Mouse (Mus musculus) urinary bladder, postnatal 0 days (tissue): ENCODE measurements around the gene Olfr15. TPM values are rescaled to one million over a fixed set of nuclear protein-coding genes. Genes with fewer than 3 reads are reported as not detected.

ENCODE experiments used
- polyA plus RNA-seq: library from polyadenylated mRNA; unstranded; fragments of >200 nt; fragmentation: Nextera tagmentation; extraction: Ambion mirVana; gene quantifications from 2 replicates; pipeline ENCODE4 v1.2.1, GENCODE M21; 2015

Olfr15 gene
- polyA plus RNA-seq = not detected in 2 replicates

DNA sequence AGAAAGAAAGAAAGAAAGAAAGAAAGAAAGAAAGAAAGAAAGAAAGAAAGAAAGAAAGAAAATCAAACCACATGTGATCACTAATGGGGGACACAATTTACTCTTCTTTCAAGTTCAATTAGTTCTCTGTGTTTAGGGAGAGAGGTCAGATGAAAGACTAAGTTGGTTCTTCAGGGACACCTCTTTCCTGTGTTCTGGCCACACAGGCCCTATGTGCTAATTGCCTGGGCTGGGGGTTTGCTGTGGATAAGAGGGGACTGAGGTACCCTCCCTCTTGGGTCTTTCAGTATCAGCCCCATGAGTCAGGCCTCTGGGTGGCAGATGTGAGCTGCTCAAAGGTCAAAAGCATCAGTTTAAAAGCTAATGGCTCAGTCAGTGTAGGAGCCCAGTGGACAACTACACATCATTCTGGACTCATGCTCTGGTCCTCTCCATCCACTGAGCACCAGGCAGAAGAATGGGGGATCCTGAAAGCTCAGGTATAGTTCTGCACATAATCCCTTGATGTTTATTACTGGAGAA, at the start of gene Olfr15:
Gene Olfr15 (plus strand): TSS at position 291 of the 522 bp plus-strand sequence.

DNA sequence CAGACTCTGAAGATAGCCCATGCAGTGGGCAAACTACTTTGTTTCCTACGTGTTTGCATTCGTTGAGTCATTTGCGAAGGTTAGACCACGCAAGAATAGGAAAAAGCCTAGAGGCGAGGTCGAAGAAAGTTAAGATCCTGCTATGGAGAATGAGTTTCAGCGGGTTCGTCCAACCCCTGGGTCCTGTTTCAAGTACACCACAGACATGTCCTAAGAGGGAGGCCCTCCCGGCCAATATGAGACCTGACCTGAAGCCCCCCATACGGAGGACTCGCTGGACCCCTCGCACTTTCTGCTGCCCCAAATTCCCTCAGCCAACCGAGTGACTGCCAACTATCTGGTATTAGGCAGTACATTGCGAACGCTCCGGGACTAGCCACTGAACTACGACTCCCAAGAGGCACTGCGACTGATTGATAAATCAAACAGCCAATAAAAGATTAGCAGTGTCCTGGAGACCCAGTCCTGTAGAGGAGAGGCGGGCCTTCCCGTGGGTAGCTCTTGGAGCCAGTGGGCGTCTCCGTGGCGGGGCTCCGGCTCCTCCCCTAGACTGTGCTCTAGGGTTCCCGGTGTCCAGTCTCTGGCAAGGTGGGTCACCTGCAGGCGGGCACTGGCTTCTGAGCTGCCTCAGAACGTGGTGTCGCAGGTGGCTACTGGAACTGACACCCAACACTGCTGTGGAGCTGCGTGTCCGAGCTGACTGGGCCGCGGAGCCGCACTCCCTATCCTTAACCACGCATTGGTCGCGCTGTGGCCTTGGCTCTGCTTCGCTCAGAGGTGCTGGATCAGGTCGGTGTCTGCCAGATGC, 16.2 kb downstream of the Olfr15 start, which contains the start of gene Zfp174:
Gene Zfp174 (plus strand): TSS at position 558 of the 808 bp plus-strand sequence.

DNA sequence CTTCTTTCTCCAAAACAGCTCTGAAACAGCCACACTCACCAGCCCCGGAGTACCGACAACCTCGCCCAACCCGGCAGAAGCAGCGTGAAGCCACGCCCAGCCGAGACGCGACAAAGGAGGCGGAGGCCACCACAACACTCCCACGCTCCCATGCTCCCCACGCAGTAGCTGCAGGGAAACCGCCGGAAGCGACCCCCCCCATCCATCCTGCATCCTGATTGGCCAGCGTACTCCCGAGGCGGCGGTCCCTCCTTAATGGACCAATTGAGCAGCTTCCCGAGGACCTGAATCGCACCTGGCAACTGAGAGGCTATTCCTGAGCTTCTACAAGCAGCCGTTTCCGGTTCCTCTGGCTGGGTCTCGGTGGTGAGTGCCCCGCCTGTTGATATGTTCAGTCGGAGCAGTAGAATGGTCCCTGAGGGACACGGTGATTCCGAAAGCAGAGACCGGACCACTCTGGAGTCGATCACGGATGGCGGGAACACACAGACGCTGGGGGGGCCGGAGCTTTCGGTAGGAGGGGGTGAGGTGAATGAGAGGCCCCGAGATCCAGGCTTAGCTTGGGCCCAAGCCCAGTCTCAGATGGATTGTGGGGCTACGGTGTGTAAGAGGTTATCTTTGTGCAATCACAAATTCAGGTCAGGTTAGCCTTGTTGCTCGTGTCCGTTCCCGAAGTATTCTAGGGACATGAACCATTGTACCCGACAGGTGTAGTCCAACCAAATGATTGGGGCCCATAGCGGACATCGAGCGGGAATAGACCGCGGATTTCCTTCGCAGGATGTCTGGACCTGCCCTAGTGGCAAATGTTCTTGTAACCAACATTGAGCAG, 41.8 kb downstream of the Olfr15 start, which contains the start of gene Naa60:
Gene Naa60 (plus strand): TSS at position 160 of the 832 bp plus-strand sequence.

DNA sequence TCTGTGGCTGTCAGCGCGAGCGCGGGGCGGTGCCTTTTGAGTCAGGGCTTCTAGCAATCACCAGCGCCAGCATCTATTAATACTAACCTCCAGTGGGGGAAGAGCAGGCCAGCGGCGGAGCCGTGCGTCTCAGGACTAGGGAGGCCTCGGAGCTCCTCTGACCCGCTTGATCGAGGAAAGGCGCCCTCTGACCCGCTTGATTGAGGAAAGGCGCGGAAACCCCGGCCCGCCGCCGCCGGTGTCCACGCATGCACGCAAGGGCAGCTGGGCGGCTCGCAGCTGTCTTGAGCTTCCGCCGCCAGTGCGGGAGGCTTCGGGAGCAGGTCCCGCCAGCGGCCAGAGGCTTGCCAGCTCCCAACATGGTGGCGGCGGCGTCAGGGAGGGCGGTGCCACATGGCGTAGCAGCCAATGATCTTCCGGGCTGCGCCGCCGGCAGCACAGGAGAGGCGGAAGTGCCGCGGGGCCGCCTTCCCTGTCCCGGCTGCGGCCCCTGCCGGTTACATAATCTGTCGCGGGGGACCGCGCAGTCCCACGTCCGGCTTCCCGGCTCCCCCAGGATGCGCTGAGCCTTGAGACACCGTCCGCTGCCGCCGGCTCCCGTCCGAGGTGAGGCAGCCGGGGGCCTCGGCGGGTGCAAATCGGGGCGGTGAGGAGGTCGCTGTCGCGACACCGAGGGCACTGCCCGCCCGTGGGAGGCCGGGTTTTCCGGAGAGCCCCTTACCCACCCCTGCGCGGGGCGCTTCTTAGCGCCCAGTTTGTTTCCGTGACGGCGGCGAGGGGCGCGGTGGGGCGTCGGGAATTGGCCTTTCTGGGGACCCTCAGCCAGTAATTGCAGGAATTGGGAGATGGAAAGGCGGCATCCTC, 53.8 kb downstream of the Olfr15 start, which contains the start of the genes Zfp597 and Gm20695:
Gene Zfp597 (minus strand): TSS at position 361 of the 864 bp plus-strand sequence.
Gene Gm20695 (plus strand): TSS at position 448 of the 864 bp plus-strand sequence.

Other genes starting within 250 kb of the Olfr15 start
- gene Olfr161, start 239.8 kb upstream of the Olfr15 start, polyA plus RNA-seq = not detected in 2 replicates
- gene Mefv, start 112.8 kb upstream of the Olfr15 start, polyA plus RNA-seq = 0.05 TPM in 1 of 2 replicates, not detected in the other
- 24.0 and 24.1 TPM in 2 replicates for gene Zfp263, start 86.8 kb upstream of the Olfr15 start, polyA plus RNA-seq
- 0.54 TPM in 2 replicates for gene Zfp174, start 16.4 kb downstream of the Olfr15 start, polyA plus RNA-seq
- gene Naa60, start 41.5 kb downstream of the Olfr15 start, polyA plus RNA-seq = 25.9 and 27.3 TPM in 2 replicates
- 2.5 and 3.3 TPM in 2 replicates for gene Zfp597, start 53.7 kb downstream of the Olfr15 start, polyA plus RNA-seq
- 1.0 and 1.3 TPM in 2 replicates for gene Gm20695, start 53.8 kb downstream of the Olfr15 start, polyA plus RNA-seq
- gene 1700037C18Rik, start 77.8 kb downstream of the Olfr15 start, polyA plus RNA-seq = 5.9 and 6.4 TPM in 2 replicates
- 13.7 and 14.4 TPM in 2 replicates for gene Cluap1, start 77.9 kb downstream of the Olfr15 start, polyA plus RNA-seq
- 0.25 and 0.40 TPM in 2 replicates for gene Nlrc3, start 145.8 kb downstream of the Olfr15 start, polyA plus RNA-seq
- gene Slx4, start 172.9 kb downstream of the Olfr15 start, polyA plus RNA-seq = 6.1 and 7.0 TPM in 2 replicates
- 0.95 and 1.9 TPM in 2 replicates for gene Dnase1, start 206.1 kb downstream of the Olfr15 start, polyA plus RNA-seq
- 48.8 and 53.2 TPM in 2 replicates for gene Trap1, start 246.9 kb downstream of the Olfr15 start, polyA plus RNA-seq